Mouse (Mus musculus): Measurements from ENCODE around the gene Kcna6.

DNA sequence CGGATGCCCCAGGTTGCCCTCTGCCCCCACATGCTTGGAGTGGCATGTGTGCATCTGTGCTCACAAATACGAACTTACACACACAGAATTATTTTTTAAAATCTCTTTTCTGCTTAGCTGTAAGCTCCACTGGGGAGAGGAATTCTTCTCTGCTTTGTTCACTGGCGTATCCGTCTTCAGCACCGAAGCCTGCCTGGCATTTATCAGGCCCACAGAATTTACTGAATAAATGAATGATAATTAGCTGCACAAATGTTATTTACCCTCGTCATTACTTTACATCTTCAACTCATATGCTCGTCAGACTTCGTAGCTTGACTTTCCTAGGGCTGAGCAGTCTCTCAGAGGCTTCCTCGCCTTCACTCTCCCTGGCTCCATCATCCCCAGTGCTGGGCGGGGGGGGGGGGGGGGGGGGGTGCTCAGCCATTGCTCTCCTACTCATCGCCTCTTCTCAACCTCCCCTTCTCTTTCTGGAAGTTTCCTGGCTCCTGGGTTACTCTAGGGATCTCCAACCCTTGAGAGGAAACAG is 24.2 kb upstream of the Kcna6 start:
- TF ChIP-seq CTCF (IDR thresholded peaks at IDR 0.05) (no peak), EP300 (IDR thresholded peaks at IDR 0.05) (no peak)

Data from lung, postnatal 0 days (tissue).